ENCODE assay signal across 16 mouse cellular contexts in the genomic region with DNA sequence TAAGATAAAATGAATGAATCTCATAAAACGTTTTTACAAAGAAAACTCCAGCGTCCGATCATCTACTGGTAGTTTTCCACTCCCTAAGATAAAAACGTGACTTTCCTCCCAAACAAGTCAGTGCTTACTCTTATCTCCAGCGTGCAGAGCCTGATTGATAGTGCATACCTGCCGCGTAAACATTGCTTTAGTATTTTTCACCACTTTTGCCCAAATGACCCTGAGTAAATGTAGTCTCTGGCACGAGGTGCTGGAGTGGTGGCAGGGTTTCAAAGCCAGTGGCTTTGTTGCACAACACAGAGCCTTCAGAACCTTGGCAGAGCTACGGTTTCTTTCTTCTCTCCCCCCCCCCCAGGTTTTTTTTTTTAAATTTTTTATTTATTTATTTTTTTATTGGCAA. TPM values are rescaled to one million over a fixed set of nuclear protein-coding genes. Genes with fewer than 3 reads are reported as not detected.
DNase-seq lines count a peak whose midpoint lies in the region; ATAC-seq lines count a peak whose summit lies in the region.
"Had no signal": no experiment of that assay in that cellular context is flagged by ENCODE, and none has a peak within 500 bp of the region (broad histone marks: within the 10 kb centered on the region; RNA-seq: fewer than 3 reads in every experiment).

No protein-coding gene starts in this region.

- H3K4me1 ChIP-seq in heart, embryonic 13.5 days, result no peaks in the 10 kb centered on the region
- 0 out of 2 replicates have a peak, but pooled peaks cover 4% of the 10 kb centered on the region for H3K4me1 ChIP-seq in heart, embryonic 12.5 days (replicated peaks)
- H3K4me1 ChIP-seq in intestine, embryonic 15.5 days (replicated peaks), result no peaks in the 10 kb centered on the region
- H3K4me1 ChIP-seq: embryonic facial prominence, embryonic 13.5 days; forebrain, embryonic 15.5 days; hindbrain, embryonic 13.5 days; liver, embryonic 13.5 days had no signal

- no peak overlapping the region for H3K9ac ChIP-seq in heart, embryonic 13.5 days
- H3K9ac ChIP-seq in heart, embryonic 12.5 days, result no peak overlapping the region
- H3K9ac ChIP-seq in intestine, embryonic 15.5 days, result no peak overlapping the region
- H3K9ac ChIP-seq: embryonic facial prominence, embryonic 13.5 days; forebrain, embryonic 15.5 days; hindbrain, embryonic 13.5 days; liver, embryonic 13.5 days had no signal

- H3K4me2 ChIP-seq in heart, embryonic 13.5 days, result 0 out of 2 replicates have a peak overlapping the region, but pooled peaks have one; percentile 4
- H3K4me2 ChIP-seq in heart, embryonic 12.5 days, result no peak overlapping the region
- H3K4me2 ChIP-seq in intestine, embryonic 15.5 days (replicated peaks), result no peak overlapping the region
- H3K4me2 ChIP-seq: embryonic facial prominence, embryonic 13.5 days; forebrain, embryonic 15.5 days; hindbrain, embryonic 13.5 days; liver, embryonic 13.5 days had no signal

- peak; percentile 26 for DNase-seq in 416B (ENCODE audit: low read depth)
- DNase-seq in adrenal gland, adult 8-10 months, result peak; percentile 73
- DNase-seq in lung, postnatal 10 days, result peak; percentile 31
- DNase-seq in layer of hippocampus, adult 11-12 months (ENCODE audit: low spot score), result no peak
- DNase-seq: cerebellum, postnatal 36 days; gastrocnemius, postnatal 25 days; kidney, adult 2 months; liver, embryonic 13.5 days; retina, postnatal 1 day had no signal

- no peaks in the 10 kb centered on the region for H3K36me3 ChIP-seq in heart, embryonic 13.5 days
- no peaks in the 10 kb centered on the region for H3K36me3 ChIP-seq in heart, embryonic 12.5 days
- no peaks in the 10 kb centered on the region for H3K36me3 ChIP-seq in intestine, embryonic 15.5 days
- H3K36me3 ChIP-seq: embryonic facial prominence, embryonic 13.5 days; forebrain, embryonic 15.5 days; hindbrain, embryonic 13.5 days; liver, embryonic 13.5 days had no signal

- H3K27ac ChIP-seq in heart, embryonic 13.5 days (replicated peaks), result no peak overlapping the region
- no peak overlapping the region for H3K27ac ChIP-seq in heart, embryonic 12.5 days (ENCODE audit: poor library complexity, severe bottlenecking)
- no peak overlapping the region for H3K27ac ChIP-seq in intestine, embryonic 15.5 days
- H3K27ac ChIP-seq: embryonic facial prominence, embryonic 13.5 days; forebrain, embryonic 15.5 days; hindbrain, embryonic 13.5 days; liver, embryonic 13.5 days had no signal

- H3K9me3 ChIP-seq in heart, embryonic 13.5 days, result no peaks in the 10 kb centered on the region
- no peaks in the 10 kb centered on the region for H3K9me3 ChIP-seq in heart, embryonic 12.5 days (replicated peaks)
- no peaks in the 10 kb centered on the region for H3K9me3 ChIP-seq in intestine, embryonic 15.5 days
- H3K9me3 ChIP-seq: embryonic facial prominence, embryonic 13.5 days; forebrain, embryonic 15.5 days; hindbrain, embryonic 13.5 days; liver, embryonic 13.5 days had no signal

- no peak overlapping the region for H3K4me3 ChIP-seq in heart, embryonic 13.5 days
- no peak overlapping the region for H3K4me3 ChIP-seq in heart, embryonic 12.5 days
- H3K4me3 ChIP-seq in intestine, embryonic 15.5 days (replicated peaks), result no peak overlapping the region
- H3K4me3 ChIP-seq: embryonic facial prominence, embryonic 13.5 days; forebrain, embryonic 15.5 days; hindbrain, embryonic 13.5 days; liver, embryonic 13.5 days had no signal

- WGBS in heart, embryonic 13.5 days, result 39% methylated on average over 9 of the region's 9 CpGs
- WGBS in heart, embryonic 12.5 days, result 43% methylated on average over 9 of the region's 9 CpGs
- WGBS in intestine, embryonic 15.5 days, result 41% methylated on average over 9 of the region's 9 CpGs

- no peaks in the 10 kb centered on the region for H3K27me3 ChIP-seq in heart, embryonic 13.5 days (replicated peaks)
- no peaks in the 10 kb centered on the region for H3K27me3 ChIP-seq in heart, embryonic 12.5 days (replicated peaks)
- H3K27me3 ChIP-seq in intestine, embryonic 15.5 days (replicated peaks), result no peaks in the 10 kb centered on the region
- H3K27me3 ChIP-seq: embryonic facial prominence, embryonic 13.5 days; forebrain, embryonic 15.5 days; hindbrain, embryonic 13.5 days; liver, embryonic 13.5 days had no signal

- no peak for ATAC-seq in heart, embryonic 13.5 days (ENCODE audit: extremely low read depth, insufficient number of reproducible peaks, low FRiP score, low TSS enrichment)
- ATAC-seq in heart, embryonic 12.5 days (ENCODE audit: insufficient number of reproducible peaks, low FRiP score), result no peak
- no peak for ATAC-seq in cerebellum, adult (ENCODE audit: insufficient number of reproducible peaks, low FRiP score, low TSS enrichment)
- ATAC-seq in intestine, embryonic 15.5 days, result no peak
- ATAC-seq: forebrain, embryonic 15.5 days had no signal

RNA-seq across cellular contexts. Expression of gene Spry2, which starts 44.7 kb away (rescaled TPM):
- polyA plus RNA-seq in heart, embryonic 13.5 days (2015; fragmentation: Nextera tagmentation; extraction: Ambion mirVana), result 51.3 and 59.3 TPM in 2 replicates
- polyA plus RNA-seq in heart, embryonic 12.5 days (2016; fragmentation: Nextera tagmentation; extraction: Ambion mirVana), result 61.1 and 61.8 TPM in 2 replicates
- 10 to 100 TPM; 24.5 to 35.3 (median 33.9) TPM for total RNA-seq in adrenal gland, adult 8-10 months (2022)
- 39.8 and 53.3 TPM in 2 replicates for polyA plus RNA-seq in intestine, embryonic 15.5 days (2015; fragmentation: Nextera tagmentation; extraction: Ambion mirVana)
